18 mouse cellular contexts compared by ENCODE assay signal in genomic region chr2:173689835-173690234, GRCm38 (mm10). TPM values are rescaled to one million over a fixed set of nuclear protein-coding genes. Genes with fewer than 3 reads are reported as not detected.
"Had no signal": no experiment of that assay in that cellular context is flagged by ENCODE, and none has a peak within 500 bp of the region (broad histone marks: within the 10 kb centered on the region; RNA-seq: fewer than 3 reads in every experiment).

No protein-coding gene starts in this region.

- H3K9ac ChIP-seq: liver, embryonic 15.5 days; lung, embryonic 14.5 days; midbrain, embryonic 13.5 days; neural tube, embryonic 12.5 days had no signal

- H3K27ac ChIP-seq: liver, embryonic 15.5 days; midbrain, embryonic 13.5 days; neural tube, embryonic 12.5 days; stomach, postnatal 0 days had no signal

- DNase-seq: kidney, adult 18-20 months; kidney, postnatal 14 days; layer of hippocampus, adult 9-11 months; layer of hippocampus, postnatal 36 days; liver; lung, embryonic 14.5 days; thymus, postnatal 4 days had no signal

- H3K4me2 ChIP-seq: liver, embryonic 15.5 days; lung, embryonic 14.5 days; midbrain, embryonic 13.5 days; neural tube, embryonic 12.5 days had no signal

- ATAC-seq: midbrain, embryonic 13.5 days had no signal

- H3K4me3 ChIP-seq: liver, embryonic 15.5 days; midbrain, embryonic 13.5 days; neural tube, embryonic 12.5 days had no signal

- H3K27me3 ChIP-seq: liver, embryonic 15.5 days; midbrain, embryonic 13.5 days; neural tube, embryonic 12.5 days had no signal

- H3K4me1 ChIP-seq: liver, embryonic 15.5 days; midbrain, embryonic 13.5 days had no signal

- H3K9me3 ChIP-seq: liver, embryonic 15.5 days; midbrain, embryonic 13.5 days; neural tube, embryonic 12.5 days had no signal

RNA-seq across cellular contexts. Expression of gene 1700010B08Rik, which starts 29.4 kb away (rescaled TPM):
- total RNA-seq: layer of hippocampus, postnatal 36 days; left cerebral cortex, adult 8-10 months; left cerebral cortex, postnatal 25 days; megakaryocyte progenitor cell, adult 5-6 weeks; midbrain, postnatal 0 days; neutrophil, adult 5-6 weeks had no signal
- polyA plus RNA-seq: intestine, embryonic 14.5 days; kidney, embryonic 14.5 days; liver, embryonic 15.5 days; lung, embryonic 14.5 days; midbrain, embryonic 13.5 days; midbrain, postnatal 0 days; neural tube, embryonic 12.5 days; stomach, postnatal 0 days had no signal
